Mouse (Mus musculus) CH12.LX (cell line): Measurements from ENCODE around the gene Mcur1. TPM values are rescaled to one million over a fixed set of nuclear protein-coding genes. Genes with fewer than 3 reads are reported as not detected.

Experiments used
- DNase-seq: peaks from one replicate; pipeline ENCODE4 v3.0.0-alpha.2; 2013; ENCODE audit errors: extremely low read depth
- H3K27ac ChIP-seq: 2 replicates; pipeline ENCODE4 v1.5.1; 2012; ENCODE audit warnings: low read depth, mild to moderate bottlenecking, control low read depth, moderate library complexity; ENCODE audit not compliant: insufficient read depth
- H3K27me3 ChIP-seq: replicated peaks from 2 replicates; pipeline ENCODE3; 2012; ENCODE audit warnings: inconsistent platforms
- H3K36me3 ChIP-seq, 2 experiments: replicated peaks in 1 of 2; 2 replicates each; pipeline versions ENCODE3 to v1.6.1; 2012; ENCODE audit warnings: inconsistent platforms in 1 of 2, low read length in 1 of 2, mild to moderate bottlenecking in 1 of 2, mixed read lengths in 1 of 2, moderate library complexity in 1 of 2; ENCODE audit not compliant: control insufficient read depth in 1 of 2, insufficient read depth in 1 of 2
- H3K4me1 ChIP-seq, 2 experiments: 2 replicates each; pipeline ENCODE4 v1.6.1; 2012; ENCODE audit warnings: inconsistent platforms in 1 of 2, moderate library complexity in 1 of 2; ENCODE audit not compliant: insufficient read depth in 2 of 2, control insufficient read depth in 1 of 2
- H3K4me2 ChIP-seq: 2 replicates; pipeline ENCODE4 v1.6.1; 2012; ENCODE audit warnings: low read depth, mild to moderate bottlenecking, control low read depth; ENCODE audit not compliant: poor library complexity, insufficient read depth, severe bottlenecking
- H3K4me3 ChIP-seq, 3 experiments: fragments of 150-350 bp in 1 of 3; sonication (generic) in 1 of 3; replicated peaks in 1 of 3; 2 replicates each; pipeline versions ENCODE3 to v1.5.1; 2011 to 2012; ENCODE audit warnings: low read depth in 2 of 3, low read length in 2 of 3, mild to moderate bottlenecking in 2 of 3, moderate library complexity in 2 of 3, control low read depth in 1 of 3, improper control_type of control experiment in 1 of 3, inconsistent platforms in 1 of 3, mixed read lengths in 1 of 3; ENCODE audit not compliant: poor library complexity in 1 of 3
- H3K79me2 ChIP-seq: replicated peaks from 2 replicates; pipeline ENCODE4 v1.6.1; 2012; ENCODE audit warnings: mild to moderate bottlenecking, moderate library complexity; ENCODE audit not compliant: control insufficient read depth, poor library complexity, insufficient read depth, severe bottlenecking; ENCODE audit errors: extremely low read depth
- H3K9ac ChIP-seq: 2 replicates; pipeline ENCODE4 v1.6.1; 2012; ENCODE audit warnings: low read depth, mild to moderate bottlenecking, control low read depth, moderate library complexity; ENCODE audit not compliant: insufficient read depth
- H3K9me3 ChIP-seq: replicated peaks from 2 replicates; pipeline ENCODE3; 2012; ENCODE audit warnings: low read length, inconsistent platforms, mixed read lengths
- BHLHE40 ChIP-seq: IDR thresholded peaks from 2 replicates; pipeline ENCODE4 v1.6.1; 2011; ENCODE audit warnings: mild to moderate bottlenecking, low read depth, low read length, improper control_type of control experiment
- CHD2 ChIP-seq: IDR thresholded peaks from 2 replicates; pipeline ENCODE4 v1.6.1; 2011; ENCODE audit warnings: low read length, improper control_type of control experiment
- CTCF ChIP-seq, 2 experiments: IDR thresholded peaks in 1 of 2; conservative IDR thresholded peaks in 1 of 2; 2 replicates each; pipeline ENCODE4 v1.5.1; 2011 to 2012; ENCODE audit warnings: low read depth in 2 of 2, low read length in 2 of 2, improper control_type of control experiment in 1 of 2, inconsistent platforms in 1 of 2, mild to moderate bottlenecking in 1 of 2, moderate library complexity in 1 of 2
- EP300 ChIP-seq: IDR thresholded peaks from 2 replicates; pipeline ENCODE4 v1.6.1; 2011; ENCODE audit warnings: low read length, improper control_type of control experiment
- ETS1 ChIP-seq: conservative IDR thresholded peaks from 2 replicates; pipeline ENCODE4 v1.6.1; 2012; ENCODE audit warnings: low read depth, mild to moderate bottlenecking, inconsistent platforms, low read length, improper control_type of control experiment, moderate library complexity
- GABPA ChIP-seq: IDR thresholded peaks from 2 replicates; pipeline ENCODE4 v1.6.1; 2012; ENCODE audit warnings: low read depth, low read length, improper control_type of control experiment, inconsistent platforms; ENCODE audit not compliant: insufficient replicate concordance
- JUN ChIP-seq: IDR thresholded peaks from 2 replicates; pipeline ENCODE4 v1.6.1; 2011; ENCODE audit warnings: low read depth, mild to moderate bottlenecking, low read length, improper control_type of control experiment, moderate library complexity; ENCODE audit not compliant: insufficient read depth
- KAT2A ChIP-seq: IDR thresholded peaks from 2 replicates; pipeline ENCODE4 v1.6.1; 2012; ENCODE audit warnings: low read length, improper control_type of control experiment, inconsistent platforms; ENCODE audit not compliant: insufficient replicate concordance
- MAFK ChIP-seq: IDR thresholded peaks from 2 replicates; pipeline ENCODE4 v1.6.1; 2011; ENCODE audit warnings: low read length, improper control_type of control experiment; ENCODE audit not compliant: insufficient replicate concordance
- MAX ChIP-seq: IDR thresholded peaks from 2 replicates; pipeline ENCODE4 v1.6.1; 2011; ENCODE audit warnings: low read length, improper control_type of control experiment
- MXI1 ChIP-seq: IDR thresholded peaks from 2 replicates; pipeline ENCODE4 v1.6.1; 2011; ENCODE audit warnings: mild to moderate bottlenecking, low read depth, low read length, improper control_type of control experiment
- MYC ChIP-seq: IDR thresholded peaks from 2 replicates; pipeline ENCODE4 v1.6.1; 2011; ENCODE audit warnings: low read depth, mild to moderate bottlenecking, improper control_type of control experiment, low read length
- NRF1 ChIP-seq: IDR thresholded peaks from 2 replicates; pipeline ENCODE4 v1.6.1; 2014; ENCODE audit warnings: low read depth, mild to moderate bottlenecking, inconsistent platforms, low read length, improper control_type of control experiment, moderate library complexity
- PAX5 ChIP-seq: IDR thresholded peaks from 2 replicates; pipeline ENCODE4 v1.6.1; 2012; ENCODE audit warnings: low read length, inconsistent platforms, mixed read lengths
- POLR2A ChIP-seq: IDR thresholded peaks from 2 replicates; pipeline ENCODE4 v1.6.1; 2011; ENCODE audit warnings: low read depth, mild to moderate bottlenecking, improper control_type of control experiment, low read length
- UBTF ChIP-seq: IDR thresholded peaks from 2 replicates; pipeline ENCODE4 v1.6.1; 2012; ENCODE audit warnings: low read depth, mild to moderate bottlenecking, inconsistent platforms, low read length, improper control_type of control experiment, moderate library complexity
- USF1 ChIP-seq: IDR thresholded peaks from 2 replicates; pipeline ENCODE4 v1.6.1; 2014; ENCODE audit warnings: low read depth, mild to moderate bottlenecking, inconsistent platforms, low read length, improper control_type of control experiment
- USF2 ChIP-seq: conservative IDR thresholded peaks from 2 replicates; pipeline ENCODE4 v1.6.1; 2011; ENCODE audit warnings: low read depth, low read length, improper control_type of control experiment
- ZKSCAN1 ChIP-seq: IDR thresholded peaks from 2 replicates; pipeline ENCODE4 v1.6.1; 2012; ENCODE audit warnings: low read depth, inconsistent platforms, low read length, improper control_type of control experiment, borderline replicate concordance
- dilution Hi-C: fragments of 300-500 bp; cut with MboI; formaldehyde crosslinking; loops from 2 replicates; pipeline ENCODE4 v1.14.3; 2020; ENCODE audit warnings: low sequenced_read_pairs; ENCODE audit not compliant: extremely low pct_unique_long_range_greater_than_20kb, extremely low pct_ligation_motif_present
- in situ Hi-C: fragments of 300-500 bp; cut with MboI; formaldehyde crosslinking; loops from 3 replicates; pipeline ENCODE4 v1.14.3; 2019; ENCODE audit warnings: low sequenced_read_pairs, low pct_ligation_motif_present, low pct_unique_long_range_greater_than_20kb, mixed read lengths
- polyA plus RNA-seq: library from polyadenylated mRNA; unstranded; fragments of >175 nt; gene quantifications from 2 replicates; pipeline ENCODE4 v1.2.1, GENCODE M21; 2012; ENCODE audit warnings: low read depth; ENCODE audit not compliant: insufficient read length
- total RNA-seq, 2 experiments: library from RNA; depleted of rRNA; stranded (reverse); fragments of 300-350 nt in 1 of 2; fragments of >200 nt in 1 of 2; gene quantifications; 2 replicates each; pipeline ENCODE4 v1.2.3; 2012 to 2014

The Mcur1 gene
- total and polyA plus RNA-seq, 3 experiments: 4.7 to 12.5 (median 6.3) TPM

- in situ Hi-C loops (no loop called here), dilution Hi-C loops (no loop called here)
- Histone ChIP-seq H3K79me2 (no peaks in the 10 kb centered on the region), H3K4me3 (no peak overlapping the region), H3K9ac (no peak overlapping the region), H3K4me2 (no peak overlapping the region), H3K27me3 (no peaks in the 10 kb centered on the region), H3K36me3 (peaks cover 7 to 28% of the 10 kb centered on the region in 2 experiments), H3K27ac (no peak overlapping the region), H3K4me1 (no peaks in the 10 kb centered on the region), H3K9me3 (no peaks in the 10 kb centered on the region)
- no peak for DNase-seq
- TF ChIP-seq MAX: no peak
- TF ChIP-seq UBTF: no peak
- no peak for TF ChIP-seq MAFK
- no peak for TF ChIP-seq ETS1
- TF ChIP-seq ZKSCAN1: no peak
- TF ChIP-seq CTCF (conservative IDR thresholded peaks at IDR 0.05 in 1 of 2, IDR thresholded peaks at IDR 0.05 in 1 of 2; ENCODE audit: low read depth in 2 of 2, low read length in 2 of 2): no peak
- TF ChIP-seq PAX5: no peak
These were observed 19.7 kb downstream of the Mcur1 start for GRCm38 (mm10) chr13:43540205-43540815.

- Histone ChIP-seq H3K4me1 (no peaks in the 10 kb centered on the region), H3K27me3 (no peaks in the 10 kb centered on the region), H3K36me3 (peaks cover 7 to 20% of the 10 kb centered on the region in 2 experiments), H3K27ac (no peak overlapping the region), H3K4me2 (no peak overlapping the region), H3K9me3 (no peaks in the 10 kb centered on the region), H3K79me2 (no peaks in the 10 kb centered on the region), H3K9ac (no peak overlapping the region), H3K4me3 (no peak overlapping the region)
- TF ChIP-seq USF1 (no peak), MAFK (no peak), CTCF (conservative IDR thresholded peaks at IDR 0.05 in 1 of 2, IDR thresholded peaks at IDR 0.05 in 1 of 2; ENCODE audit: low read depth in 2 of 2, low read length in 2 of 2) (no peak), USF2 (no peak), NRF1 (no peak), MYC (no peak)
- in situ Hi-C loops (no loop called here), dilution Hi-C loops (no loop called here)
- no peak for DNase-seq
These were observed 20.6 kb downstream of the Mcur1 start for GRCm38 (mm10) chr13:43539409-43539808.

- no peaks in the 10 kb centered on the region for H3K4me1 ChIP-seq
- dilution Hi-C loops (no loop called here), in situ Hi-C loops (no loop called here)
- peaks cover 0 to 12% of the 10 kb centered on the region in 2 experiments for H3K36me3 ChIP-seq
- no peak overlapping the region for H3K9ac ChIP-seq
- H3K27me3 ChIP-seq: no peaks in the 10 kb centered on the region
- no peak overlapping the region for H3K27ac ChIP-seq
- H3K9me3 ChIP-seq: no peaks in the 10 kb centered on the region
- no peak overlapping the region for H3K4me3 ChIP-seq
- no peak for TF ChIP-seq GABPA
- no peak for TF ChIP-seq ZKSCAN1
- no peak for TF ChIP-seq KAT2A
- TF ChIP-seq POLR2A: no peak
- no peak for TF ChIP-seq EP300
- no peak for TF ChIP-seq MYC
- TF ChIP-seq MXI1: no peak
- no peak for TF ChIP-seq BHLHE40
- TF ChIP-seq CHD2: no peak
- TF ChIP-seq JUN: no peak
- H3K4me2 ChIP-seq: no peak overlapping the region
- DNase-seq: no peak
- H3K79me2 ChIP-seq: no peaks in the 10 kb centered on the region
These were observed 22.1 kb downstream of the Mcur1 start for GRCm38 (mm10) chr13:43537854-43538253.
